Mouse (Mus musculus) CD4-positive helper T cell, adult 2 months (primary cell): ENCODE results near the gene Vmn1r205.
"Not testable (repeated sequence)": the region's sequence is repeated elsewhere in the genome, so short reads cannot be mapped to it uniquely, and the experiment has no call there.

Experiments used
- DNase-seq: peaks from one replicate; pipeline ENCODE4 v3.0.0-alpha.2; 2012; ENCODE audit warnings: low read depth, missing footprints, low spot score

The Vmn1r205 gene

GRCm38 (mm10) chr13:22592900-22593299 is at the start of gene Vmn1r205:
TSS of gene Vmn1r205 (minus strand) at chr13:22593000.
- no peak for DNase-seq

GRCm38 (mm10) chr13:22624151-22624550 is 31.4 kb upstream of the Vmn1r205 start, which contains the start of gene Vmn1r206:
TSS of gene Vmn1r206 (minus strand) at chr13:22624251.
- DNase-seq, result not testable (repeated sequence)

DNA sequence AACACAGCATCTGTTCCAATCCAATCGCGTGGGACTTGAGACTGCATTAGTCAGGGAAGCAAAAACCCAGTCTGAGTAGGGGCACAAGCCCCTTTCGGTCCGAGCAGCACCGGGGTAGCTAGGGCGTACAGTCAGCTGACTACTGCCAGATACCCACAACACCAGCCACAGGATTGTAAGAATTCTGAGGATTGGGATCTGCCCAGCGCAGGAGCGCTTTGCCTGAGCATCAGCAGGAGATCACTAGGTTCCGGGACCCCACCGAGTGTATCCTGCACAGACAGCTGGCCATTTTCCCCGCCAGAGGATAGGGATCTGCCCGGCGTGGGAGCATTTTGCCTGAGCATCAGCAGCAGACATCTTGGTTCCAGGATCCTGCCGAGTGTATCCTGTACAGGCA is 9.5 kb downstream of the Vmn1r205 start:
- not testable (repeated sequence) for DNase-seq

- DNase-seq, result not testable (repeated sequence)
These were observed 17.9 kb downstream of the Vmn1r205 start for GRCm38 (mm10) chr13:22574911-22575310.

DNA sequence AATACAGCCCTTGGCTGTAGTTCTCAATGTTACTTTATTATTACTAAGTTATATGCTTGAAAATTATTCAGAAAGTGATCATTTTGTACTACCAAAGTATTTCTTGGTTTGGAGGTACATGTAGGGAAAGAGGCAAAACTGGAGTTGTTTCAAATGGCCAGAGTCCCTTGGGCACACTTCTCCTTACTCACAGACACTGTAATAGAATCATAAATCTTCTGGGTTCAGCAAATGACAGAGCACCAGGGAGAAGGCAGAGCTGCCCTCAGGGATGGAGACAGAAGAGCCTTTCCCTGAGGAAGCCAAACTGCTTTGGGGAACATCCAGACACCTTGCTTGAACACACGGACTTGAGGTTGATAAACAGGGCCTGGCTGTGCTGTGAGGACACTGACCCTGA is 39.9 kb downstream of the Vmn1r205 start, which contains the start of gene Vmn1r204:
Gene Vmn1r204, plus strand, starts transcription at position 301 of the 400 bp plus-strand sequence.
- not testable (repeated sequence) for DNase-seq
